Mouse (Mus musculus) embryonic fibroblast, embryonic 13.5 days (primary cell): ENCODE results near the gene Rb1.

Source experiments
- CTCF ChIP-seq: IDR thresholded peaks from 2 replicates; pipeline ENCODE4 v1.5.1; 2011; ENCODE audit warnings: mild to moderate bottlenecking, control low read depth, low read length, moderate library complexity, borderline replicate concordance; ENCODE audit not compliant: insufficient read depth
- POLR2A ChIP-seq: IDR thresholded peaks from 2 replicates; pipeline ENCODE4 v1.6.1; 2011; ENCODE audit warnings: low read depth, mild to moderate bottlenecking, control low read depth, low read length, moderate library complexity

- TF ChIP-seq CTCF: no peak
- no peak for TF ChIP-seq POLR2A
Measured at GRCm38 (mm10) chr14:73222316-73222970, 103.2 kb downstream of the Rb1 start.
